Mouse (Mus musculus) ES-E14 (cell line): Measurements from ENCODE around the gene Myh3.

Experiments
- CHD2 ChIP-seq: IDR thresholded peaks from 2 replicates; pipeline ENCODE4 v1.6.1; 2014; ENCODE audit warnings: mild to moderate bottlenecking, low read depth, low read length, inconsistent platforms
- HCFC1 ChIP-seq: IDR thresholded peaks from 2 replicates; pipeline ENCODE4 v1.6.1; 2012; ENCODE audit warnings: low read length, inconsistent platforms, borderline replicate concordance; ENCODE audit not compliant: insufficient read depth
- ZC3H11A ChIP-seq: IDR thresholded peaks from 2 replicates; pipeline ENCODE4 v1.6.1; 2012; ENCODE audit warnings: low read depth, mild to moderate bottlenecking, inconsistent platforms, low read length, borderline replicate concordance

- no peak for TF ChIP-seq CHD2
- TF ChIP-seq ZC3H11A: no peak
- no peak for TF ChIP-seq HCFC1
Measured at GRCm38 (mm10) chr11:67083239-67083638, 5.1 kb downstream of the Myh3 start.
